Mouse (Mus musculus): ENCODE data around the gene Klk8. TPM values are rescaled to one million over a fixed set of nuclear protein-coding genes. Genes with fewer than 3 reads are reported as not detected.

The Klk8 gene
- polyA plus RNA-seq, 1 experiment from 2014 or later = 6.4 TPM

Other genes with a start within 250 kb of the Klk8 start
- gene Zfp658, start 235.3 kb upstream of the Klk8 start, polyA plus RNA-seq (2015; fragmentation: Nextera tagmentation; extraction: Ambion mirVana) = 11.3 and 11.5 TPM in 2 replicates
- 15.8 and 17.9 TPM in 2 replicates for gene Zfp719, start 218.0 kb upstream of the Klk8 start, polyA plus RNA-seq (2015; fragmentation: Nextera tagmentation; extraction: Ambion mirVana)
- gene Zfp819, start 190.4 kb upstream of the Klk8 start, polyA plus RNA-seq (2015; fragmentation: Nextera tagmentation; extraction: Ambion mirVana) = 0.25 and 0.27 TPM in 2 replicates
- not detected in 2 replicates for gene Ceacam18, start 162.9 kb upstream of the Klk8 start, polyA plus RNA-seq (2015; fragmentation: Nextera tagmentation; extraction: Ambion mirVana)
- gene Siglece, start 137.4 kb upstream of the Klk8 start, polyA plus RNA-seq (2015; fragmentation: Nextera tagmentation; extraction: Ambion mirVana) = 0.13 and 0.18 TPM in 2 replicates
- 29.3 and 31.1 TPM in 2 replicates for gene Ctu1, start 125.6 kb upstream of the Klk8 start, polyA plus RNA-seq (2015; fragmentation: Nextera tagmentation; extraction: Ambion mirVana)
- gene Klk14, start 107.2 kb upstream of the Klk8 start, polyA plus RNA-seq (2015; fragmentation: Nextera tagmentation; extraction: Ambion mirVana) = not detected in 2 replicates
- gene Klk13, start 85.0 kb upstream of the Klk8 start, polyA plus RNA-seq (2015; fragmentation: Nextera tagmentation; extraction: Ambion mirVana) = not detected in 2 replicates
- not detected in 2 replicates for gene Klk12, start 28.7 kb upstream of the Klk8 start, polyA plus RNA-seq (2015; fragmentation: Nextera tagmentation; extraction: Ambion mirVana)
- gene Klk11, start 23.0 kb upstream of the Klk8 start, polyA plus RNA-seq (2015; fragmentation: Nextera tagmentation; extraction: Ambion mirVana) = not detected in 2 replicates
- 0.17 and 0.36 TPM in 2 replicates for gene Klk10, start 16.5 kb upstream of the Klk8 start, polyA plus RNA-seq (2015; fragmentation: Nextera tagmentation; extraction: Ambion mirVana)
- gene Klk9, start 5.7 kb upstream of the Klk8 start, polyA plus RNA-seq (2015; fragmentation: Nextera tagmentation; extraction: Ambion mirVana) = not detected in 2 replicates
- gene Klk7, start 13.7 kb downstream of the Klk8 start, polyA plus RNA-seq (2015; fragmentation: Nextera tagmentation; extraction: Ambion mirVana) = not detected in 2 replicates
- not detected in 2 replicates for gene Klk6, start 26.9 kb downstream of the Klk8 start, polyA plus RNA-seq (2015; fragmentation: Nextera tagmentation; extraction: Ambion mirVana)
- gene Klk5, start 44.4 kb downstream of the Klk8 start, polyA plus RNA-seq (2015; fragmentation: Nextera tagmentation; extraction: Ambion mirVana) = not detected in 2 replicates
- 0.24 and 0.59 TPM in 2 replicates for gene Klk4, start 83.6 kb downstream of the Klk8 start, polyA plus RNA-seq (2015; fragmentation: Nextera tagmentation; extraction: Ambion mirVana)
- not detected in 2 replicates for gene Klk15, start 136.2 kb downstream of the Klk8 start, polyA plus RNA-seq (2015; fragmentation: Nextera tagmentation; extraction: Ambion mirVana)
- gene Klk1b8, start 153.1 kb downstream of the Klk8 start, polyA plus RNA-seq (2015; fragmentation: Nextera tagmentation; extraction: Ambion mirVana) = not detected in 2 replicates
- not detected in 2 replicates for gene Klk1b1, start 169.2 kb downstream of the Klk8 start, polyA plus RNA-seq (2015; fragmentation: Nextera tagmentation; extraction: Ambion mirVana)
- not detected in 2 replicates for gene Klk1b9, start 178.5 kb downstream of the Klk8 start, polyA plus RNA-seq (2015; fragmentation: Nextera tagmentation; extraction: Ambion mirVana)
- gene Klk1b11, start 198.3 kb downstream of the Klk8 start, polyA plus RNA-seq (2015; fragmentation: Nextera tagmentation; extraction: Ambion mirVana) = not detected in 2 replicates
- not detected in 2 replicates for gene Klk1b26, start 214.6 kb downstream of the Klk8 start, polyA plus RNA-seq (2015; fragmentation: Nextera tagmentation; extraction: Ambion mirVana)